Mouse (Mus musculus) bone marrow, adult 2 months (tissue): ENCODE data around the gene Itgb7.

Source experiments
- CTCF ChIP-seq: fragments of 200-500 bp; IDR thresholded peaks from 2 replicates; pipeline ENCODE4 v1.5.1; 2011; ENCODE audit warnings: low read length, control low read depth; ENCODE audit not compliant: control insufficient read depth, insufficient read depth
- POLR2A ChIP-seq: fragments of 200-500 bp; IDR thresholded peaks from 2 replicates; pipeline ENCODE4 v1.6.1; 2011; ENCODE audit warnings: low read depth, mild to moderate bottlenecking, control low read depth, low read length, borderline replicate concordance; ENCODE audit not compliant: control insufficient read depth

DNA sequence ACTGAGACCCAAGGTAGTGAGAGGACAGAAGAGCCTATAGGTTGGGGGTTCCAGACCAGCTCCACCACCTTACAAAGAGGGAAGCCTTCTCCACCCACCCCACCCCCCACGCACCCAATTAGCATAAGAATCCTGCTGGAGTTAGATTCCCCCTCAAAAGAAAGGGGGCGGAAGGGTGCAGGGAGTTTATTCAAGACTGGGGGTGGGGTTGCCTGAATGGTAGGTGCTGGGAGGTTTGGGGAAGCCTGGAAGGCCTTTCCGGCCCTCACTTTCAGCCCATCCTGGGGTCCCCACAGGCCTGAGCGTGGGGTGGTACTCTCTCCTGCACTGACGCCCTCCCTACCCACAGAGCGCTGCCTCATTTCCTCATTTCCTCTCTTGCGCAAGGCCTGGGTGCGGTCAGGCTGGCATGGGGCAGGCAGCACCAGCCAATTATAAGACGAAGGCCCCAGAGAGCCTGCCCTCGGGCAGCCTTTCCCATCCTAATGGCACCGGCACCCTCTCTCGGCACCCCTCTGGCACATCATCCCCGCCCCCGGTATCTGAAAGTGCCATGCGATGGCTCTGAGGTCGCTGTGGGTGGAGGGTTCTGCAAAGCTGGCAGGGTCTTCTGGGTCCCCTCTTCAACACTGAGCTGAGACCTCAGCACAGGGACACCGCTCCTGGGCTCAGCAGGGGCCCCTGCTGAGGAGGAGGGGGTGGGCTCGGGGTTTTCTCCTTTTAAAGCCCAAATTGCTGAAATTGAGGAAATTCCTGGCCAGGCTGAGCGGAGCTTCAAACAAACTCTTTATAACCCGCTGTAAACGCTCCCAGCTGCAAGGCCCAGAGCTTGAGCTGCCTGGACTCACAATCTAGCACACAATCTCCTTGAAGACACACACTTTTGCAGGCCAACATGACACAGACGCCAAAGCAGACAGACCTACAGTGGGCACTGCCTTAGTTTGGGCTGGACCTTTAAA, 11.8 kb upstream of the Itgb7 start:
- TF ChIP-seq CTCF = no peak
- peak; percentile 65; the same call in 1 of the 2 replicates for TF ChIP-seq POLR2A
